Mouse (Mus musculus) heart, adult 2 months (tissue): Measurements from ENCODE around the gene Atp5k. TPM values are rescaled to one million over a fixed set of nuclear protein-coding genes. Genes with fewer than 3 reads are reported as not detected.

Experiments
- DNase-seq, 2 experiments: peaks; one replicate each; pipeline ENCODE4 v3.0.0; 2021
- H3K27ac ChIP-seq: fragments of 200-600 bp; 2 replicates; pipeline ENCODE4 v1.8.1; 2022
- H3K27me3 ChIP-seq: fragments of 200-500 bp; 2 replicates; pipeline ENCODE4 v1.6.1; 2012; ENCODE audit warnings: mild to moderate bottlenecking, low read length, inconsistent platforms, mixed read lengths; ENCODE audit not compliant: control insufficient read depth, insufficient read depth
- H3K36me3 ChIP-seq: fragments of 200-500 bp; 2 replicates; pipeline ENCODE4 v1.6.1; 2012; ENCODE audit warnings: low read length, inconsistent platforms; ENCODE audit not compliant: control insufficient read depth, insufficient read depth
- H3K4me1 ChIP-seq: fragments of 200-500 bp; 2 replicates; pipeline ENCODE4 v1.6.1; 2011; ENCODE audit warnings: low read length; ENCODE audit not compliant: control insufficient read depth, insufficient read depth
- H3K4me3 ChIP-seq: fragments of 200-600 bp; 2 replicates; pipeline ENCODE4 v1.8.1; 2022
- H3K79me2 ChIP-seq: fragments of 200-500 bp; replicated peaks from 2 replicates; pipeline ENCODE4 v1.6.1; 2012; ENCODE audit warnings: mild to moderate bottlenecking, inconsistent platforms, low read length, moderate library complexity, mixed read lengths; ENCODE audit not compliant: control insufficient read depth, insufficient read depth
- H3K9ac ChIP-seq: fragments of 200-500 bp; 2 replicates; pipeline ENCODE4 v1.6.1; 2012; ENCODE audit warnings: low read depth, mild to moderate bottlenecking, control low read depth, inconsistent platforms, low read length, mixed read lengths
- CTCF ChIP-seq: fragments of 200-600 bp; IDR thresholded peaks from 2 replicates; pipeline ENCODE4 v1.8.1; 2022; ENCODE audit warnings: antibody characterized with exemption, mild to moderate bottlenecking, moderate library complexity
- EP300 ChIP-seq: fragments of 200-500 bp; IDR thresholded peaks from 2 replicates; pipeline ENCODE4 v1.6.1; 2011; ENCODE audit warnings: low read depth, low read length, control low read depth; ENCODE audit not compliant: insufficient read depth
- POLR2A ChIP-seq: fragments of 200-500 bp; IDR thresholded peaks from 2 replicates; pipeline ENCODE4 v1.6.1; 2011; ENCODE audit warnings: mild to moderate bottlenecking, low read depth, low read length, control low read depth; ENCODE audit not compliant: insufficient read depth
- WGBS: fragments of 180-500 bp; shearing (Covaris S2); methylation state at CpG from one replicate; pipeline ENCODE4 v1.1.7; 2018; 5-methylcytosine and 5-hydroxymethylcytosine counted together
- intact Hi-C: fragments of 180-260 bp; cut with DNase I; formaldehyde crosslinking; loops from one replicate; pipeline ENCODE4 v1.15.1; 2025
- polyA plus RNA-seq: library from polyadenylated mRNA; depleted of rRNA; stranded (reverse); fragments of >200 nt; gene quantifications from 2 replicates; pipeline ENCODE4 v1.2.3, GENCODE M21; 2012
- total RNA-seq, 2 experiments: library from RNA; stranded (reverse); gene quantifications; 2 replicates each; pipeline ENCODE4 v1.2.3; 2021

Gene Atp5k
- total and polyA plus RNA-seq, 3 experiments = 320 to 1,090 (median 914) TPM

DNA sequence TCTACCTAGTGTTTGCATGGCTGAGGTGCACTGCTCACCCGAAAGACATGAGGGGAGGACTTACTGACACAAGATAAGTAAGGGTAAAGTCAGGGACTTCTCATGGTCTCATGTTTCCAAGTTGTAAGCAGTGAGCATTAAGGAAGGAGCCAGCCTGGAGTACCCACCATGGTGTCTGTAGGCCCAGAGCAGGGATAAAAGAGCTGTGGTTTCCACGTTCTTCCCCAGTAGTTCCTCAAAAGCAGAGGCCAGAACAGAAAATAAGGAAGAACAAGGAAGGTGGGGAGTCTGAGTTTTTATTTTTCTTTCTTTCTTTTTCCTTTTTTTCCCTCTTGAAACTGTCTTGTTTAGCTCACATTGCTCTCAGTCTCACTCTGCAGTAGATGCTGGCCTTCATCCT is 19.5 kb downstream of the Atp5k start:
- H3K36me3 ChIP-seq = no peaks in the 10 kb centered on the region
- DNase-seq = no peak
- intact Hi-C loops = no loop called here
- H3K79me2 ChIP-seq = no peaks in the 10 kb centered on the region
- H3K4me3 ChIP-seq = no peak overlapping the region
- WGBS = 66% methylated on average over 2 of the region's 2 CpGs
- no peak overlapping the region for H3K9ac ChIP-seq
- H3K4me1 ChIP-seq = no peaks in the 10 kb centered on the region
- TF ChIP-seq POLR2A (no peak), EP300 (no peak), CTCF (no peak)
- H3K27ac ChIP-seq = no peak overlapping the region
- H3K27me3 ChIP-seq = no peaks in the 10 kb centered on the region

DNA sequence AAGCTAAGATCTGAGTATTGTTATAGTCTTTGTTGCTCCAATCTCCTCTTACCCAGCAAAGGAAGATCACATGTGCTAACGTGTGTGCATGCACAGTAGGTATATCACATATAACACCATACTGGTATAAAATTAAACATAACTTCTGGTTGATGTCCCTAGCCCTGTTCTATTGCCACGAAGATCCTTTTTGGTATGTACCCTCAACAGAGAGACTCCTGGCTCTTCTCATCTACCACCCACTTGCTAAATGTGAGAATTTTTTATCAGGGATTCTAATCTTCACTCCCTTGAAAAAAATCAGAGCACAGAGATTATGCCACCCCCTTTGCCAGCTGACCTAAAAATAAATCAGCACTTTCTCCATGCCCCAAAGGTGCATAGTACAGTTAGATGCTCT is 27.3 kb downstream of the Atp5k start:
- intact Hi-C loops = no loop called here
- H3K36me3 ChIP-seq = no peaks in the 10 kb centered on the region
- TF ChIP-seq POLR2A (no peak), CTCF (no peak), EP300 (no peak)
- H3K79me2 ChIP-seq = no peaks in the 10 kb centered on the region
- DNase-seq = no peak
- no peak overlapping the region for H3K4me3 ChIP-seq
- H3K27ac ChIP-seq = no peak overlapping the region
- H3K9ac ChIP-seq = no peak overlapping the region
- WGBS = 61% methylated on average over 2 of the region's 2 CpGs
- H3K27me3 ChIP-seq = no peaks in the 10 kb centered on the region; the same call in 1 of the 2 replicates
- no peaks in the 10 kb centered on the region for H3K4me1 ChIP-seq

DNA sequence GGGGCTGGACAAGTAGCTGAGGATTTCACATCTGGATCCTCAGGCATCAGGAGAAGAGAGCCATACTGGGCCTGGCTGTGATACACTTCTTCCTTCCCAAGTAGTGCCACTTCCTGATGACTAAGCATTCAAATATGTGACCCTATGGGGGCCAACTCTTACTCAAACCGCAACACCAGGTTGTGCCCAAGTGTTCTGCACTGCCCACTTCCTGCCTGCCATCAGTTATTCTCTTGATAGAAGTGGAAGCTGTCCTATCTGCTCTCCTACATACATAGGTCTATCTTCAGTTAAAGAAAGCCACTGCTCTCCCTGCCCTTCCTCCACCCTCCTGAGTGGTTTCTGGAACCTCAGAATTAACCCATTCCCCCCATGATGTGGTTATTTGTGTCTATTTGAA is 28.8 kb downstream of the Atp5k start:
- H3K4me1 ChIP-seq = no peaks in the 10 kb centered on the region
- no peaks in the 10 kb centered on the region for H3K36me3 ChIP-seq
- intact Hi-C loops = no loop called here
- no peaks in the 10 kb centered on the region for H3K79me2 ChIP-seq
- H3K4me3 ChIP-seq = no peak overlapping the region
- 36% methylated on average over 1 of the region's 1 CpGs for WGBS
- no peak for DNase-seq
- H3K27me3 ChIP-seq = no peaks in the 10 kb centered on the region; the same call in 1 of the 2 replicates
- H3K9ac ChIP-seq = no peak overlapping the region
- TF ChIP-seq CTCF (no peak), EP300 (no peak), POLR2A (no peak)
- no peak overlapping the region for H3K27ac ChIP-seq

DNA sequence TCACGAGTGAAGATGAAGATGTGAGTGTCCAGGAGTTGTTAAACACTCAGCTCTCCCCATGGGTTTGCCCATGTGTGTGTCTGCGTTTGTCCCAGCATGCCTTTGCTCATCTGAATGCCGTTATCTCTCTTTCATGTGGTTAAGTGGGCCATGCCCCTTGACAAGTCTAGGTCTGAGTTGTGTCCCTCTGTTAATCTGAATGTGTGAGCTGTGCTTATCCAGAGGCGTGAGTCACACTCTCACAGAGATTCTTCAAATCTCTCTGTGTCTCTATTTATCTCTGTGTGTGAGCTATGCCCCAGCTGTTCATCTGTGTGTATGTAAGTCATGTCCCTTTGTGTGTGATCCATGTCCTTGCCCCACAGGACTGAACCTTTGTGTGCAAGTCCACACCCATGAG is 30.8 kb downstream of the Atp5k start:
- H3K27me3 ChIP-seq = no peaks in the 10 kb centered on the region; the same call in 1 of the 2 replicates
- no peak for DNase-seq
- no peak overlapping the region for H3K27ac ChIP-seq
- TF ChIP-seq CTCF = no peak
- TF ChIP-seq EP300 = no peak
- intact Hi-C loops = no loop called here
- no peaks in the 10 kb centered on the region for H3K36me3 ChIP-seq
- H3K79me2 ChIP-seq = no peaks in the 10 kb centered on the region
- no peak overlapping the region for H3K4me3 ChIP-seq
- no peaks in the 10 kb centered on the region for H3K4me1 ChIP-seq
- no peak overlapping the region for H3K9ac ChIP-seq
- 57% methylated on average over 4 of the region's 4 CpGs for WGBS

DNA sequence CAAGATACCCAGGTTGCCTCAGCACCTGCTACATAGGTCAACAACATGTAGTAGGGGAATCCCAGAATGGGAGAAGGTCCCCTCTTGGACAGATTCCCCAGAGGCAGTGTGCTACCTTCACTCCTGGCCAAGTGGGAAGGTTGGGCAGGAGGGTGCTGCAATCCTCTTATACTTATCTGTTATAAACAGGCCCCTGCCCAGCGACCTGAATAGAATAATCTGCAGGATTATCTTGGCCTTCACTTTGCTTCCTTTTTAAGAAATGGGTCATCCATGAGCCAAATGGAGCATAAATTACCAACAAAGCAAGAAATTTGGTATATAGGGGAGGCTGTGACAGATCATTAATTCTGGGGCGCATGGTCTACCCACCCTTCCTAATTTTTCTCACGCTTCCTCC is 44.5 kb downstream of the Atp5k start:
- intact Hi-C loops = no loop called here
- Histone ChIP-seq H3K9ac (no peak overlapping the region), H3K36me3 (no peaks in the 10 kb centered on the region), H3K79me2 (no peaks in the 10 kb centered on the region), H3K27me3 (no peaks in the 10 kb centered on the region), H3K27ac (no peak overlapping the region), H3K4me3 (no peak overlapping the region), H3K4me1 (no peaks in the 10 kb centered on the region)
- no peak for TF ChIP-seq EP300
- no peak for TF ChIP-seq CTCF
- no peak for TF ChIP-seq POLR2A
- no peak for DNase-seq
- WGBS = 62% methylated on average over 3 of the region's 3 CpGs

DNA sequence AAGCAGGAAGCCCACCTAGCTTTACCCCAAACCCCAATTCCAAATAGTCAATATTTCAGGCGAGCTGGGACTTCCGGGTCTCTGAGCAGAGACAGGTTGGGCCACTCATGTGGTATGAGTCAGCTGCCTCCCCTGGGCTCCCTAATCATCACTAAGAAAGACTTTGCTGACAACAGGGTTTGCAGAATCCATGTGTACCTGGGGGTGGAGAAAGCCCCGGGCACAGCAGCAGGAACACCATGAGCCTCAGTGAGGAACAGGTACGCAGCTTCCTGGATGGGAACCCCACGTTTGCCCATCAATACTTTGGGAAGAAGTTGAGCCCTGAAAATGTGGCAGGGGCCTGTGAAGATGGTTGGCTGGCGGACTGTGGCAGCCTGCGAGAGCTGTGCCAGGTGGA is 46.0 kb downstream of the Atp5k start, which contains the start of gene Pde6b:
Gene Pde6b (plus strand): TSS at position 191 of the 400 bp plus-strand sequence.
- TF ChIP-seq CTCF (no peak), EP300 (no peak), POLR2A (no peak)
- Histone ChIP-seq H3K79me2 (no peaks in the 10 kb centered on the region), H3K27ac (no peak within 1 kb of the TSS), H3K36me3 (no peaks in the 10 kb centered on the region), H3K9ac (no peak within 1 kb of the TSS), H3K4me3 (no peak within 1 kb of the TSS), H3K27me3 (no peaks in the 10 kb centered on the region), H3K4me1 (no peaks in the 10 kb centered on the region)
- 63% methylated on average over 7 of the region's 7 CpGs for WGBS
- DNase-seq = no peak
- intact Hi-C loops = no loop called here
